Mouse (Mus musculus): Measurements from ENCODE around the gene Pde4a. TPM values are rescaled to one million over a fixed set of nuclear protein-coding genes. Genes with fewer than 3 reads are reported as not detected.

The Pde4a gene
- total RNA-seq (2023), result 7.8 to 10.5 TPM (median 8.8 TPM) in 4 replicates

DNA sequence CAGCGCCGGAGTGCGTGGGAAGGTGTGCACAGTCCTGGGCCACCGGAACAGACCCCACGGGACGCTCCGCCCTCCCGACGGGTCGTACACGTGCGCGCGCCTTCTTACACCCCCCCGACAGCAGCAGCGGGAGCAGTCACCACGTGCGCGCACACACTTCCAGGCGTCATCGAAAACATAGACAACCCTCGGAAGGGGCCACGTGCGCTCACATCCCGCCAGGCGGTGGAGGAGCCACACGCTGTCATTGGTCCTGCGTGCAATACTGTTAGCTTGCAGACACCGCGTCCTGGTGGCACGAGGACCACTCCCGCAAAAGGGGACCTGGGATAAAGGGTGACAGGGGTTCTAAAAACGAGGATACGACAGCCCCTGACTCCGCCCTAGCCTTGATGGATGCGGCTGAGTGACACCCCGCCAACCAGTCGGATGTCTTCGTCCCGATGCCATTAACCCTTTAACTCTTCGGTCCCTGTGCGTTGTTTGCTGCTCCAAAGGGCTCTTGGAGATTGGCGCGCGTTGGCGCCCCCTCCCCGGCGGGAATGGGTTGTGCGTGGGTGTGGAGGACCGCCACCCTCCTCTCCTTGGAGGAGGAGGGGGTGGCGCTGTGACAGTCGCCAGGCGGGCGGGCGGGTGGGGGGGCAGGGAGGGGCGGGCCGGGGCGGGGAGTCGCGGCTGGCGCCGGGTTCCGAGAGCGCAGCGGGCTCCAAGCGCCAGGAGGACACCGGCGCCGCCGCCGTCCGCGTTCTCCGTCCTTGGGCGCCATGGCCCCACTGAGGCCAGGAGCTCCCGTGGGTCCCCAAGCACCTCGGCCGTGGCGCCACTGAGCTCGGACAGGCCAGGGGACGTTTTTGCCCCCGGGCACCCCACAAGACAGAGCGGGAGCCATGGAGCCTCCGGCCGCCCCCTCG lies at the start of gene Pde4a:
Pde4a (plus strand) TSS at position 674 of the 911 bp plus-strand sequence.

DNA sequence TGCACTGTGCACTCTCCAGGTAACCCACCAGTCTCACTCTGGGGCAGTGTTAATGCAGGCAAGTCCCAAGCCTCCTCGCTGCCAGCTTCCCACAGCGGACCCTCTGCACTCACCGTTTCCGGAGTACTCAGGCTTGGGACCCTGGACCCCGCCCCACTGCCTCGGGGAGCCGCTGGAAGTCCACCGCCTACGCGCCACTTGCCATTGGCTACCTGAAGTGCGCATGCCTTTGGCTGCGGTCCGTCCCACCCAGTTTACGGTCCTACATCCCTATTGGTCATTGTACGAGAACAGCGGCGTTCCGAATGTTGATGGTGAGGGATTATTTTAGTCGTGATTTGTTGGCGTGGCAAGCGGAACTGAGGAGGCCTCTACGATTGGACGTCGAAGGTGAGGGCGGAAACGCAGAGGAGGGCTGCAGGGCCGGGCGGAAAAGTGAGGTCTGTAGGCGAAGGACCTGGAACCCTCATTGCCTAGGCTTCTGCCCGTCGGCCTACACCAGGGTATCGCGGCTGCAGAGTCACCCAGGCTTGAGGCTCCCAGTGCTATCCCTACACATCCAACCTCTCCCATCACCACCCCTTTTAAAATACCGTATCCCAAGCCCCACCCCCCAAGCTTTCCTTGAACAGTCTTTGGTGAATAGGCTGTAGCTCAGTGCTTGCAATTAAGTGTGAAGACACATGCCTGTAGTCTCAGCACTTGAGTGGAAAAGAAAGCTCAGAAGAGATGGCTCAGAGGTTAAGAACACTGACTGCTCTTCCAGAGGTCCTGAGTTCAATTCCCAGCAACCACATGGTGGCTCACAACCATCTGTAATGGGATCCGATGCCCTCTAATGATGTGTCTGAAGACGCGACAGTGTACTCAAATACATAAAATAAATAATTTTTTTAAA lies 34.2 kb upstream of the Pde4a start, which contains the start of gene Tyk2:
Tyk2 (minus strand) TSS at position 185 of the 898 bp plus-strand sequence.

DNA sequence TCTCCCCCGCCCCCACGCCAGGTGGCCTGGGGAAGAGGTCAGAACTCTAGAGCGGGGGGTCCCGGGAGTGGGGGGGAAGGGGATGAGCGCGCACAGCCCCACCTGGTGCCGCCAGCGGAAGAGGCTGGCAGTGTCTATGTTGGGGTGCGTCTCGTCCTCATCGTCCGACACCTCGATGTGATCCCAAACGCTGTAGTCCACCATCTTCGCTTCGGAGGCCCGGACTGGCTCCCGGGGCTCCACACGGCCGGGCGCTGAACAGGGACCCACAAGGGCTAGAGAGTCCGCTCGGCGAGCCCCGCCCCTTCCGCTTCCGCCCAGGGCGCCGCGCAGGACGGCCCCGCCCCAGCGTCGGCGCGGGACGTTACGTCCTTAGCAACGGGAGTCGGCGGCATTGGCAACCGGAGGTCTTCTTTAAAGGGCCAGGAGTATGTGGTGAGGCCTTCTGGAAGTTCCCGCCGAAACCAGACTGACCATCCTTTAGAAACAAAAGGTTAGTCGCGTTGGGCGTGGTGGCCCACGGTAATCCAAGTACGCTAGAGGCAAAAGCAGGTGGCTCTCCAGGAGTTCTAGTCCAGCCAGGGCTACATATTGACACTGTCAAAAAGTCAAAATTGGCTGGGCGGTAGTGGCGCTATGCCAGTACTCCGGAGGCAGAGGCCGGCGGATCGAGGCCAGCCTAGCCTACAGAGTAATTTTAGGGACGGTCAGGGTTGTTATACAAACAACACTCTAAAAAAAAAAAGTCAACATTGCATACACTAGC lies 15.7 kb upstream of the Pde4a start, which contains the start of gene Cdc37:
Cdc37 (minus strand) TSS at position 329 of the 766 bp plus-strand sequence.

DNA sequence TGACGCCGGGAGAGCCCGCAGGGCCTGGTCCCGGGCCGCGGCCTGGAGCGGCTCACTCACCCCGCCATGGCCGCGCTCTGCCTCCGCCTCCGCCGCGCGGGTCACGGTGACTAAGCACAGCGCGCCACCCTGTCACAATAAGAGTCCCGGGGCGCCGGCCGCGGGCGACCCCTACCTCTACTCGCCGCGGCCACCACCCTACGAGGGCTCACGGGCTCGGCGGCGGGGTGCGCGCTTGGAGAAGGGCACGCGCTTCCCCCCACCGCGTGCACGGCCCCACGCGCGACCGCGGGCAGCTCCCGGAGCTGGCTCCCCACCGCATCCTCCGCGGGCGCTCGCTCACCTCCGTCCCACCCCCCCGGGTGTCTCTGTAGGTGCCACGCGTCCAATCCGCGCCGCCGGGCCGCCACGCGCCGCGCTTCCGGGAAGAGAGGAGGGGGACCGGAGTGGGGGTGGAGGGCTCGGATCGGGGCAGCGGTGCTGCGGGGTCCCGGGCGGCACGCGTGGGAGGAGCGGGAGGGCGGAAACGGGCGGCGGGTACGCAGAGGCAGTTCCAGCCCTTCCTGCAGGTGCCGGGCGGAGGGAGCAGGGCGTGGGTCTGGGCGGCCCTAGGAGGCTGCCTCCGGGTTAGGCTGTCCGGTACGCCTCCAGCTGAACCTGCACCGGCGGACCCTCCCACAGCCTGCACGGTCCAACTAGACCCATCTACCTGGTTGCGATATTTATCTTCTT lies 73.4 kb downstream of the Pde4a start, which contains the start of gene Keap1:
Keap1 (minus strand) TSS at position 629 of the 732 bp plus-strand sequence.

DNA sequence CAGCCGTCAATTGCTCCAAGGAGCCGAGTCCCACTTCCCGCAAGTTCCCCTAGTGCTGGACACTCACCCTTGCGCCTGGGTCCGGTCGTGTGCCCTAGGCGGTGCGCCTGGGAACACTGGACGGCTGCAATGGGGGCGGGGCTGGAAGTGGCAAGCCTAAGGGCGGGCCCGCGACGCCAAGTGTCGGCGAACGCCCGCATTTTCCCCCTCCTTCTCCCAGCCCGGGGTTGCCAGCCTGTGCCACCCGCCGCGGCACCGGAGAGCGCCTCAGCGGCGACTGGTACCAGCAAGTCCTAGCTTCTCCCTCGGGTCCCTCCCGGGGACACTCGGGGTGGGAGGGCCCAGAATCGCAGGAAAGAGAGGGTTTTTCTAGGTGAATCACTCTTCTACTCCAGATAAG lies 82.8 kb downstream of the Pde4a start, which contains the start of gene S1pr5:
S1pr5 (minus strand) TSS at position 118 of the 400 bp plus-strand sequence.

Other genes with a start within 250 kb of the Pde4a start
- gene Dnmt1, start 205.8 kb upstream of the Pde4a start, total RNA-seq (2023), result 67.0 to 72.1 TPM (median 69.3 TPM) in 4 replicates
- 2.3 to 3.2 TPM (median 3.1 TPM) in 4 replicates for gene S1pr2, start 188.9 kb upstream of the Pde4a start, total RNA-seq (2023)
- 52.3 to 59.0 TPM (median 57.1 TPM) in 4 replicates for gene Mrpl4, start 163.0 kb upstream of the Pde4a start, total RNA-seq (2023)
- 49.4 to 53.1 TPM (median 50.5 TPM) in 4 replicates for gene Icam1, start 149.7 kb upstream of the Pde4a start, total RNA-seq (2023)
- gene Icam4, start 136.3 kb upstream of the Pde4a start, total RNA-seq (2023), result 0.63 TPM in 1 of 4 replicates, not detected in the others
- gene Icam5, start 133.6 kb upstream of the Pde4a start, total RNA-seq (2023), result 0.20 to 0.33 TPM in 2 of 4 replicates, not detected in the others
- gene Zglp1, start 98.6 kb upstream of the Pde4a start, total RNA-seq (2023), result not detected in 4 replicates
- 1.3 to 1.9 TPM (median 1.6 TPM) in 4 replicates for gene Gm49373, start 92.6 kb upstream of the Pde4a start, total RNA-seq (2023)
- gene Fdx1l, start 92.1 kb upstream of the Pde4a start, total RNA-seq (2023), result 20.9 to 28.2 TPM (median 25.9 TPM) in 4 replicates
- 9.4 to 13.1 TPM (median 9.8 TPM) in 4 replicates for gene Gm38431, start 73.7 kb upstream of the Pde4a start, total RNA-seq (2023)
- gene Raver1, start 73.7 kb upstream of the Pde4a start, total RNA-seq (2023), result 111 to 115 TPM (median 113 TPM) in 4 replicates
- gene Tyk2, start 34.5 kb upstream of the Pde4a start, total RNA-seq (2023), result 46.8 to 61.2 TPM (median 51.4 TPM) in 4 replicates
- 108 to 117 TPM (median 111 TPM) in 4 replicates for gene Cdc37, start 15.7 kb upstream of the Pde4a start, total RNA-seq (2023)
- 25.0 to 32.1 TPM (median 29.5 TPM) in 4 replicates for gene Keap1, start 73.6 kb downstream of the Pde4a start, total RNA-seq (2023)
- 0.24 to 0.36 TPM (median 0.28 TPM) in 3 of 4 replicates, not detected in the other for gene S1pr5, start 82.7 kb downstream of the Pde4a start, total RNA-seq (2023)
- gene Atg4d, start 99.6 kb downstream of the Pde4a start, total RNA-seq (2023), result 48.2 to 54.2 TPM (median 52.1 TPM) in 4 replicates
- gene Kri1, start 122.3 kb downstream of the Pde4a start, total RNA-seq (2023), result 113 to 143 TPM (median 134 TPM) in 4 replicates
- gene Cdkn2d, start 125.7 kb downstream of the Pde4a start, total RNA-seq (2023), result 24.3 to 26.8 TPM (median 25.0 TPM) in 4 replicates
- 2.0 to 3.0 TPM (median 2.6 TPM) in 4 replicates for gene Ap1m2, start 146.6 kb downstream of the Pde4a start, total RNA-seq (2023)
- gene Slc44a2, start 155.0 kb downstream of the Pde4a start, total RNA-seq (2023), result 311 to 326 TPM (median 324 TPM) in 4 replicates
- gene Ilf3, start 202.2 kb downstream of the Pde4a start, total RNA-seq (2023), result 160 to 186 TPM (median 180 TPM) in 4 replicates
- gene Qtrt1, start 246.1 kb downstream of the Pde4a start, total RNA-seq (2023), result 70.2 to 88.5 TPM (median 84.2 TPM) in 4 replicates